Mouse (Mus musculus) erythroblast, embryonic 14.5 days (primary cell): ENCODE results near the gene Cdhr3.

Experiments
- GATA1 ChIP-seq: IDR thresholded peaks from 2 replicates; pipeline ENCODE4 v1.6.1; 2012; ENCODE audit warnings: low read length, inconsistent platforms, mixed read lengths
- TAL1 ChIP-seq: IDR thresholded peaks from 3 replicates; pipeline ENCODE4 v1.6.1; 2012; ENCODE audit warnings: low read length, inconsistent platforms, mixed read lengths

- TF ChIP-seq GATA1 (no peak), TAL1 (no peak)
Observed at GRCm38 (mm10) chr12:33035719-33036521, 56.8 kb downstream of the Cdhr3 start.
